Comparison of ENCODE assay signal across 9 mouse cellular contexts in the genomic region with DNA sequence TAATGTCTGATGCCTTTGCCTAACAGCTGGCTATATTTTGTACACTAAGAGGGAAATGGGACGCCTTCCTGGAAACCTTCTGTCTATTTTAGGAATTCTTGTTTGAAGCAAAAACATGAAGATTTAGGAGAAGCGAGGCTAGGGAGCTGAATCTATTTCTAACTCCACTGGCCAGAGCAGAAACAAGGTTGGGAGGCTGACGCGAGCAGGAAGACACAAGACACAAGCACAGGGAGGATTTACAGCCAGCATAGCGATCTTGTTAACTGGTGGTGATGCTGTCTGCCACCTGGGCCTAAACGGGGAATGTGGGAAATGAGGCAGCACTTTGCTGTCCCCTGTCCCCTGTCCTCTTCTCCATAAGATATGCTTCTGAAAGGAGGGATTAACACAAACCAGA.
DNase-seq lines count a peak whose midpoint lies in the region; ATAC-seq and TF ChIP-seq lines count a peak whose summit lies in the region.
"Had no signal": no experiment of that assay in that cellular context is flagged by ENCODE, and none has a peak within 500 bp of the region (broad histone marks: within the 10 kb centered on the region; RNA-seq: fewer than 3 reads in every experiment).

No protein-coding gene starts in this region.

- no peak overlapping the region for H3K4me2 ChIP-seq in lung, postnatal 0 days (replicated peaks; ENCODE audit: low read depth, low read length)
- no peak overlapping the region for H3K4me2 ChIP-seq in stomach, postnatal 0 days (replicated peaks; ENCODE audit: low read depth)

- 30% methylated on average over 6 of the region's 6 CpGs for WGBS in lung, postnatal 0 days
- 42% methylated on average over 6 of the region's 6 CpGs for WGBS in lung, adult 2 months
- WGBS in stomach, postnatal 0 days = 26% methylated on average over 6 of the region's 6 CpGs

- no peak overlapping the region for H3K4me3 ChIP-seq in lung, postnatal 0 days (ENCODE audit: low read depth, low read length)
- no peak overlapping the region for H3K4me3 ChIP-seq in lung, adult 2 months (replicated peaks; ENCODE audit: extremely low read depth, low read depth, low read length)
- no peak overlapping the region for H3K4me3 ChIP-seq in stomach, postnatal 0 days (ENCODE audit: low read depth, low read length)

- TF ChIP-seq CTCF in lung, postnatal 0 days (IDR thresholded peaks at IDR 0.05) = no peak
- TF ChIP-seq CTCF in lung, adult 2 months (IDR thresholded peaks at IDR 0.05; ENCODE audit: insufficient read depth, low read length) = no peak
- no peak for TF ChIP-seq CTCF in stomach, postnatal 0 days (IDR thresholded peaks at IDR 0.05; ENCODE audit: low read depth)

- peaks cover 32% of the 10 kb centered on the region; the same call in 1 of the 2 replicates for H3K4me1 ChIP-seq in lung, postnatal 0 days (ENCODE audit: insufficient read depth, low read depth, low read length)
- peaks cover 22% of the 10 kb centered on the region for H3K4me1 ChIP-seq in lung, adult 2 months (ENCODE audit: control insufficient read depth, insufficient read depth, low read length)
- peaks cover 13% of the 10 kb centered on the region for H3K4me1 ChIP-seq in stomach, postnatal 0 days (replicated peaks; ENCODE audit: control insufficient read depth, insufficient read depth)

- H3K9me3 ChIP-seq in lung, postnatal 0 days (ENCODE audit: low read length) = no peaks in the 10 kb centered on the region
- no peaks in the 10 kb centered on the region for H3K9me3 ChIP-seq in stomach, postnatal 0 days (ENCODE audit: control insufficient read depth, low read length)

- H3K36me3 ChIP-seq in lung, postnatal 0 days (ENCODE audit: insufficient read depth, low read length) = no peaks in the 10 kb centered on the region
- no peaks in the 10 kb centered on the region for H3K36me3 ChIP-seq in stomach, postnatal 0 days (ENCODE audit: control insufficient read depth, insufficient read depth, low read length)

- TF ChIP-seq POLR2A in lung, adult 2 months (IDR thresholded peaks at IDR 0.05; ENCODE audit: borderline replicate concordance, extremely low read depth, low read depth, low read length) = no peak

- no peaks in the 10 kb centered on the region for H3K27me3 ChIP-seq in lung, postnatal 0 days (replicated peaks; ENCODE audit: insufficient read depth, low read length)
- H3K27me3 ChIP-seq in stomach, postnatal 0 days (ENCODE audit: control insufficient read depth, insufficient read depth, low read length) = no peaks in the 10 kb centered on the region

- H3K9ac ChIP-seq in lung, postnatal 0 days (replicated peaks; ENCODE audit: low read depth) = no peak overlapping the region
- H3K9ac ChIP-seq in stomach, postnatal 0 days (ENCODE audit: low read length) = no peak overlapping the region

- peak; percentile 36 for DNase-seq in embryo, embryonic 9.5 days (ENCODE audit: extremely low spot score)
- no peak for DNase-seq in embryo, embryonic 10.5 days (ENCODE audit: low spot score)
- DNase-seq in lung, postnatal 0 days (ENCODE audit: low spot score) = no peak
- DNase-seq in lung, adult 2 months = no peak
- DNase-seq in kidney, postnatal 4 days = peak; percentile 51 to 56
- no peak for DNase-seq in stomach, postnatal 0 days (ENCODE audit: low spot score)
- no peak for DNase-seq in cerebellum, postnatal 4 days (ENCODE audit: low spot score in 2 of 2)
- DNase-seq: gastrocnemius, postnatal 36 days had no signal

- no peak for TF ChIP-seq EP300 in lung, postnatal 0 days (IDR thresholded peaks at IDR 0.05)
- no peak for TF ChIP-seq EP300 in stomach, postnatal 0 days (optimal IDR thresholded peaks at IDR 0.05)

- peak overlapping the region; percentile 33; the same call in 1 of the 2 replicates for H3K27ac ChIP-seq in lung, postnatal 0 days (ENCODE audit: low read length)
- peak overlapping the region; percentile 76 for H3K27ac ChIP-seq in stomach, postnatal 0 days (replicated peaks)

- no peak for ATAC-seq in lung, postnatal 0 days
- ATAC-seq in stomach, postnatal 0 days (ENCODE audit: low FRiP score, low TSS enrichment) = no peak
- no peak for ATAC-seq in activated CD4-positive, CD25-positive, alpha-beta regulatory T cell, adult 4 months

Comparison
In these comparisons a context has a peak if more than half of its experiments do, and no peak if none do; other contexts are left out.
1. DNase-seq: peak in embryo, embryonic 9.5 days (single experiment) and kidney, postnatal 4 days (2 of 2); none in embryo, embryonic 10.5 days (single experiment), lung, postnatal 0 days (single experiment), lung, adult 2 months (single experiment), stomach, postnatal 0 days (single experiment) and cerebellum, postnatal 4 days (0 of 2).